Mouse (Mus musculus) hindbrain, embryonic 14.5 days (tissue): ENCODE results near the gene Rab3ip. TPM values are rescaled to one million over a fixed set of nuclear protein-coding genes. Genes with fewer than 3 reads are reported as not detected.

Experiments
- ATAC-seq: fragments of 200-750 bp; cut with Nextera tagmentation; 2 replicates; pipeline ENCODE4 v1.8.0; 2017; ENCODE audit warnings: moderate number of reproducible peaks, mild to moderate bottlenecking, moderate TSS enrichment, moderate library complexity; ENCODE audit not compliant: low FRiP score
- DNase-seq: peaks from one replicate; pipeline ENCODE4 v3.0.0-alpha.2; 2015; ENCODE audit warnings: low spot score
- H3K27ac ChIP-seq: fragments of 300-500 bp; sonication (generic); 2 replicates; pipeline ENCODE4 v1.5.1; 2014; ENCODE audit warnings: mild to moderate bottlenecking, moderate library complexity
- H3K27me3 ChIP-seq: fragments of 300-500 bp; sonication (generic); 2 replicates; pipeline ENCODE4 v1.6.1; 2014; ENCODE audit warnings: mild to moderate bottlenecking, low read length, mixed read lengths; ENCODE audit not compliant: control insufficient read depth, insufficient read depth
- H3K36me3 ChIP-seq: fragments of 300-500 bp; sonication (generic); replicated peaks from 2 replicates; pipeline ENCODE4 v1.6.1; 2014; ENCODE audit not compliant: control insufficient read depth, insufficient read depth
- H3K4me1 ChIP-seq: fragments of 300-500 bp; sonication (generic); replicated peaks from 2 replicates; pipeline ENCODE4 v1.6.1; 2014; ENCODE audit warnings: antibody characterized with exemption, low read length, mixed read lengths; ENCODE audit not compliant: control insufficient read depth, insufficient read depth
- H3K4me2 ChIP-seq: fragments of 300-500 bp; sonication (generic); replicated peaks from 2 replicates; pipeline ENCODE4 v1.6.1; 2014; ENCODE audit warnings: mild to moderate bottlenecking, moderate library complexity
- H3K4me3 ChIP-seq: fragments of 300-500 bp; sonication (generic); replicated peaks from 2 replicates; pipeline ENCODE4 v1.5.1; 2014; ENCODE audit warnings: mild to moderate bottlenecking, low read length
- H3K9ac ChIP-seq: fragments of 300-500 bp; sonication (generic); 2 replicates; pipeline ENCODE4 v1.6.1; 2014
- H3K9me3 ChIP-seq: fragments of 300-500 bp; sonication (generic); 2 replicates; pipeline ENCODE4 v1.6.1; 2016; ENCODE audit warnings: low read length; ENCODE audit not compliant: control insufficient read depth
- WGBS: fragments of 180-500 bp; shearing (Covaris S2); extraction: QIAGEN DNeasy Blood & Tissue Kit; methylation state at CpG from one replicate; pipeline ENCODE4 v1.1.7; 2014; 5-methylcytosine and 5-hydroxymethylcytosine counted together
- polyA plus RNA-seq: library from polyadenylated mRNA; unstranded; fragments of >200 nt; fragmentation: Nextera tagmentation; extraction: Ambion mirVana; gene quantifications from 2 replicates; pipeline ENCODE4 v1.2.1, GENCODE M21; 2014

Rab3ip gene
- polyA plus RNA-seq, 1 experiment from 2014 or later = 44.8 TPM

GRCm38 (mm10) chr10:116964571-116964970, 14.0 kb upstream of the Rab3ip start:
- Histone ChIP-seq H3K27ac (no peak overlapping the region), H3K36me3 (no peaks in the 10 kb centered on the region), H3K4me2 (no peak overlapping the region), H3K27me3 (no peaks in the 10 kb centered on the region), H3K9ac (no peak overlapping the region), H3K4me1 (no peaks in the 10 kb centered on the region), H3K9me3 (no peaks in the 10 kb centered on the region), H3K4me3 (no peak overlapping the region)
- DNase-seq (no peak), ATAC-seq (no peak)
- 91% methylated on average over 4 of the region's 4 CpGs for WGBS

GRCm38 (mm10) chr10:116964084-116964483, 13.5 kb upstream of the Rab3ip start:
- WGBS = 85% methylated on average over 11 of the region's 11 CpGs
- no peak for DNase-seq

GRCm38 (mm10) chr10:116962803-116963202, 12.2 kb upstream of the Rab3ip start:
- Histone ChIP-seq H3K27ac (no peak overlapping the region), H3K4me3 (no peak overlapping the region), H3K4me2 (no peak overlapping the region), H3K27me3 (no peaks in the 10 kb centered on the region), H3K9ac (no peak overlapping the region), H3K36me3 (no peaks in the 10 kb centered on the region), H3K4me1 (no peaks in the 10 kb centered on the region), H3K9me3 (no peaks in the 10 kb centered on the region)
- ATAC-seq (no peak), DNase-seq (no peak)
- WGBS = 62% methylated on average over 17 of the region's 17 CpGs

More at GRCm38 (mm10) chr10:116964084-116964483, 13.5 kb upstream of the Rab3ip start:
- H3K36me3 ChIP-seq = no peaks in the 10 kb centered on the region
- no peak overlapping the region for H3K27ac ChIP-seq
- no peak for ATAC-seq
- H3K4me3 ChIP-seq = no peak overlapping the region
- H3K27me3 ChIP-seq = no peaks in the 10 kb centered on the region
- H3K4me2 ChIP-seq = no peak overlapping the region
- H3K9ac ChIP-seq = no peak overlapping the region
- no peaks in the 10 kb centered on the region for H3K4me1 ChIP-seq
- no peaks in the 10 kb centered on the region for H3K9me3 ChIP-seq

- H3K4me3 ChIP-seq = no peak overlapping the region
- no peak for DNase-seq
- H3K4me1 ChIP-seq = no peaks in the 10 kb centered on the region
- 77% methylated on average over 14 of the region's 14 CpGs for WGBS
- ATAC-seq = no peak
- H3K36me3 ChIP-seq = no peaks in the 10 kb centered on the region
- no peak overlapping the region for H3K27ac ChIP-seq
- no peaks in the 10 kb centered on the region for H3K9me3 ChIP-seq
- no peak overlapping the region for H3K9ac ChIP-seq
- no peak overlapping the region for H3K4me2 ChIP-seq
- no peaks in the 10 kb centered on the region for H3K27me3 ChIP-seq
Observed at GRCm38 (mm10) chr10:116962152-116962551, 11.6 kb upstream of the Rab3ip start.

- no peak overlapping the region for H3K9ac ChIP-seq
- H3K27ac ChIP-seq = no peak overlapping the region
- no peaks in the 10 kb centered on the region for H3K36me3 ChIP-seq
- no peaks in the 10 kb centered on the region for H3K4me1 ChIP-seq
- H3K27me3 ChIP-seq = no peaks in the 10 kb centered on the region
- no peak for ATAC-seq
- no peaks in the 10 kb centered on the region; the same call in 1 of the 2 replicates for H3K9me3 ChIP-seq
- H3K4me3 ChIP-seq = no peak overlapping the region
- DNase-seq = no peak
- H3K4me2 ChIP-seq = no peak overlapping the region
- WGBS = 72% methylated on average over 5 of the region's 5 CpGs
Observed at GRCm38 (mm10) chr10:116957867-116958551, 7.4 kb upstream of the Rab3ip start.

GRCm38 (mm10) chr10:116956483-116957158, 6.1 kb upstream of the Rab3ip start:
- Histone ChIP-seq H3K4me1 (no peaks in the 10 kb centered on the region), H3K27ac (no peak overlapping the region), H3K36me3 (no peaks in the 10 kb centered on the region), H3K4me3 (no peak overlapping the region), H3K9me3 (peaks cover 4% of the 10 kb centered on the region; the same call in 1 of the 2 replicates), H3K4me2 (no peak overlapping the region), H3K27me3 (no peaks in the 10 kb centered on the region), H3K9ac (no peak overlapping the region)
- no peak for DNase-seq
- WGBS = 90% methylated on average over 11 of the region's 11 CpGs
- ATAC-seq = no peak

- H3K4me1 ChIP-seq = no peaks in the 10 kb centered on the region
- no peak for ATAC-seq
- no peaks in the 10 kb centered on the region for H3K36me3 ChIP-seq
- no peak overlapping the region for H3K9ac ChIP-seq
- no peak for DNase-seq
- H3K27me3 ChIP-seq = no peaks in the 10 kb centered on the region
- no peak overlapping the region for H3K4me2 ChIP-seq
- H3K27ac ChIP-seq = no peak overlapping the region
- WGBS = 97% methylated on average over 6 of the region's 6 CpGs
- H3K9me3 ChIP-seq = peaks cover 4% of the 10 kb centered on the region; the same call in 1 of the 2 replicates
- no peak overlapping the region for H3K4me3 ChIP-seq
Observed at GRCm38 (mm10) chr10:116955191-116955590, 4.6 kb upstream of the Rab3ip start.

- ATAC-seq = no peak; the same call in 1 of the 2 replicates
- no peak overlapping the region for H3K9ac ChIP-seq
- 27% methylated on average over 5 of the region's 5 CpGs for WGBS
Observed at GRCm38 (mm10) chr10:116950886-116951285, 317 bp upstream of the Rab3ip start.

GRCm38 (mm10) chr10:116949111-116950008, 1.2 kb downstream of the Rab3ip start:
- Histone ChIP-seq H3K27me3 (no peaks in the 10 kb centered on the region), H3K9me3 (peaks cover 4% of the 10 kb centered on the region; the same call in 1 of the 2 replicates), H3K4me2 (peak overlapping the region; percentile 77), H3K4me1 (peaks cover 11% of the 10 kb centered on the region), H3K9ac (peak overlapping the region; percentile 77), H3K27ac (peak overlapping the region; percentile 85), H3K36me3 (no peaks in the 10 kb centered on the region), H3K4me3 (peak overlapping the region; percentile 85)
- under 1% methylated on average over 42 of the region's 44 CpGs for WGBS
- no peak for DNase-seq
- ATAC-seq = peak; percentile 23

More at GRCm38 (mm10) chr10:116950886-116951285, 317 bp upstream of the Rab3ip start:
- peak overlapping the region; percentile 43 for H3K4me2 ChIP-seq
- peaks cover 11% of the 10 kb centered on the region for H3K4me1 ChIP-seq
- no peak overlapping the region for H3K27ac ChIP-seq
- no peak for DNase-seq
- H3K9me3 ChIP-seq = peaks cover 4% of the 10 kb centered on the region; the same call in 1 of the 2 replicates
- no peaks in the 10 kb centered on the region for H3K27me3 ChIP-seq
- peak overlapping the region; percentile 85 for H3K4me3 ChIP-seq
- no peaks in the 10 kb centered on the region for H3K36me3 ChIP-seq
